Mouse (Mus musculus) left cerebral cortex, adult 11 months (tissue): ENCODE measurements around the gene Sdk1.

Experiments
- DNase-seq: peaks from one replicate; pipeline ENCODE4 v3.0.0; 2022; ENCODE audit warnings: low spot score

The Sdk1 gene

DNA sequence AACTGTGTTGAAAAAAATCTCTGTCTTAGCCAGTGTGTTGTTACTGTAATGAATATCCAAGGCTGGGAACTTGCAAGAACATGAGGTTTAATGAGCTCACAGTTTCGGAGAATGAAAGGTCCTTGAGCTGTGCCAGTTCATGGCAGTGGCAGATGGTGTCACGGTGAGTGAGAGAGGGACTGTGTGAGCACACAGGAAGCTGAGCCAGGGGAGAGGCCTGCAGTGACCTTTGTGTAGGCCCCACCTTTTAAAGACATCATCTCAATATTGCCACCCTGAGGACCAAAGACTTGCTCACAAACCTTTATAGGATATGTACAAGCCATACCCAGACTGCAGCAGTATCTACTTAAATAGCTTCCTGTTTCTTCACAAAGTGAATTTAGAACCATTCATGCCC is 656.2 kb downstream of the Sdk1 start:
- DNase-seq: no peak

- no peak for DNase-seq
These were observed 658.5 kb downstream of the Sdk1 start for GRCm38 (mm10) chr5:141899751-141900150.

DNA sequence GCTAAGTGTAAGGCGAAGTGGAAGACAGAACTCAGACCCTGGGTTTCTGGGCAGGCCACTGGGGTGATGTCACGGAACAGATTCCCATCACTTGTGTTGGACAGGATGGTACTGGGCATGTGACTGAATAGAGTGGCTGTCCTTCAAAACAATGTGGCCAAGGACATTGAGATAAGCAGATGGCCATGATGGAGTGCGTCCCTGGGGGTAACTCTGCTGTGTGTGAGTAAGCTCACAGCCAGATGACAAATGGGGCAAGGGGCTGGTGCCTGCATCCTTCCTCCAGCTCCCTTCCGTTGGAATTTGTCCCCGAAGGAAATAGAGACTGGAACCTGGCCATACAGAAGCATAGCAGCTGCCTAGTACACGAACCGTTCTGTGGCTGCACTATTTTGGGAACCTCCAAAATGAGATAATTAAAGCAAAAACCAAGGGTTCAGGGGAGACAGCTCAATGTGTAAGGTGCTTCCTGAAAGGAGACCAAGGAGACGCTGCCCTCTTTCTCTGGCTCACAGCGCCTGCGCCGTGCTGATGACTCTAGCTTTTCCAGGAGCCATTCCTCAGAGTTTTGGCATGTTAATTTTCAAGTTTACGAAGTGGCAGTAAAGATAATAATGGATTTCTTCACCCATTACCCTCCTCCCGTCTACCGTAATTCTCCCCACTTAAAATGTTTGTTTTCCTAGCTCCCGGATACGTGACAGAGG is 661.4 kb downstream of the Sdk1 start:
- no peak for DNase-seq

GRCm38 (mm10) chr5:141910444-141910843 is 669.2 kb downstream of the Sdk1 start:
- no peak for DNase-seq

DNA sequence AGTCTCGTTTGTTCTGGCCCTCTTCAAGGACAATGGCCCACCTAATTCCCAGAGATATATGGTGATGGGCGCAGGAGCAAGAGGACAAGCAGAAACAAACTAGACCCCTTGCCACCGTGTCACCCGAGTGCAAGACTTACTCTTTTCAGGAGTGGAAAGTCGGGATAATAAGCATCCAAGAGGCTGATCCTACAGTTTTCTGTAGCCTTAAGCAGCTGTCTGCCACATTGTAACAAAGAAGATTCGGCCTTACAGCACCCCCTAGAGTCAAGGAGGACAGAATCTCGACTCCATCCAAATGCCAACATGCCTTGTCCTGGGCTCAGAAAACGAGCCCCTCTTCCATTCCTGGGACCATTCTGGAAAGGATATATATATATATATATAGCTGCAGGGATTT is 669.6 kb downstream of the Sdk1 start:
- DNase-seq: no peak

GRCm38 (mm10) chr5:141912881-141913280 is 671.6 kb downstream of the Sdk1 start:
- no peak for DNase-seq

DNA sequence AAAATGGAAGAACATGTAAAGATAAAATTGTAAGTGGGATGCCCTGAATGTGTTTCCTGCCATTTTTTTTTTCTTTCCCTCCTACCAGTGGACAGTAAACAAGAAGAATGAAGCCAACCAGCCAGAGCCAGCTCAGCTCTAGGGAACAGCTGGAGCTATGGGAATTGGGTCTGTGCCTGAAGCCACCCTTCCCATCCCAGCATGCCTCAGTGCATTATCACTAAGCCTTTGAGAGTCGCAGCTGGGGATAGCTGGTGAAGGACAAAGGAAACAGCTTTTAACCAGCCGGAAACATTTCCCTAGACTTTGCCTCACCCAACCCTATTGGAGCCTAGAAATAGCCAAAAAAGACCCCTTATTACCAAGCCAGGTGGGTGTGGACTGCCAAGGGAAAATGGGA is 675.7 kb downstream of the Sdk1 start:
- no peak for DNase-seq

DNA sequence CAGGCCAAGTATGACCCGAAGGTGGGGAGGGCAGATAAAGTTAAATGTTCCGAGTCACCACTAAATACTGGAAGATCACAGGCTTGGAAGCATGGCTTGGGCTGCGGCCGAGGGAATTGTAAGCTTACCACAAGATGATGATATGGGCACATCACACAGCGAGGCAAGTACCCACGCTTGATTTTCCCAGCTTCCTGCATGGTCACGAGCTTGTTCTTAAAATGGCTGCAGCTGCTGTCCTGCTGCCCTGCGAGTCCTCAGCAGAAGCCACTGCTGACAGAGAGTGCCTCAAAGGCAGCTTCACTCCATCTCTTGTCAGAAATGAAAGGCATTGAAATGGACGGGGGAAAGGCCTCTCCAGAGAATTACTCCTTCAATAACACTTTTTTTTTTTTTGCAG is 697.7 kb downstream of the Sdk1 start:
- no peak for DNase-seq

- DNase-seq: no peak
These were observed 699.3 kb downstream of the Sdk1 start for GRCm38 (mm10) chr5:141940636-141941035.

DNA sequence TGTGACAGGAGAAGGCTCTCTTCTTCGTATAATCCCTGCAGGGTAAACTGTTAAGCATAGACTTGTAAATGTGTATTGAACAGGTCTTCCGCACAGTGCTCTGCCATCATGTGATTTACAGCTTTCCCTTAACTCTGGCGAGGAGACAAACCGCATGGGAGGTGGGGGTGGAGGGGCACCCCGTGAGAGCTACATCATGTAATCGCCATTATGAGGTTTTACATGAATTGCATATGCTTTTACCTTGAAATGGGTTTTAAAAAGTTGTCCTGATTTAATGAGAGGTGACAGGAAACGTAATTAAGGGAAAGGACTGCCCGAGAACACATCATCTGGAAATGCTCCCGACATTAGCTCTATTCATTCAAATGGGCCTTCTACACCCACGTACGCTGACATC is 709.5 kb downstream of the Sdk1 start:
- no peak for DNase-seq

DNA sequence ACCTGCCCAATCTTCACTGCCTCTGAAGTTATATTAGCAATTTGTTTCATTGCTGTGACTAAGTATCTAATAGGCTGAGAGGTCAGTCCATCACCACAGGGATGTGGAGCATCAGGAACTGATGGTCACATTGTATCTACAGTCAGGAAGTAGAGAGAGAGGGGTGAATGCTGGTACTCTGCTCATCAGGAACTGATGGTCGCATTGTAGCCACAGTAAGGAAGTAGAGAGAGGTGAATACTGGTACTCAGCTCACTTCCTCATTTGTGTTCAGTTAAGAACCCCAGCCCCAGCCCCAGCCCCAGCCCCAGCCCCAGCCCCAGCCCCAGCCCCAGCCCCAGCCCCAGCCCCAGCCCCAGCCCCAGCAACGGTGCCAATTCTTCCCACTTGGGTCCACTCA is 711.0 kb downstream of the Sdk1 start:
- DNase-seq: no peak

GRCm38 (mm10) chr5:141952708-141953490 is 711.6 kb downstream of the Sdk1 start:
- no peak for DNase-seq

GRCm38 (mm10) chr5:141971071-141971470 is 729.8 kb downstream of the Sdk1 start:
- no peak for DNase-seq

DNA sequence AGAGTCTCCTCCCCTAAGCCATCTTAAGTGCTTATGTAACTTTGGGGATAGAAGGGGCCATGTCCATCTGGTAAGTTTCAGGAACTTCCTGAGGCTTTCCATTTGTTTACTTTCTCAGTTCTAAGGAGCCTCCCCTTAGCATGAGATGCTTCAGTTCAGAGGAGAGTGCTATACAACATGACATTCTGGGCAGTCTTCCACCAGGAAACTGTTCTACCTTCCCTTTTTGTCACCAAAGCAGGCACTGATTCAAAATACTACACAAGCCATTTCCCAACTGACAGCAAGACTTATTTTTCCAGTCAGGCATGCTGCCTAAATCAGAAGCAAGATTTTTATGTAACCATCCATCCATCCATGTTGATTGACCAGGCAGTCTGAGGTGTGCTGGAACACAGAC is 738.2 kb downstream of the Sdk1 start:
- DNase-seq: no peak

DNA sequence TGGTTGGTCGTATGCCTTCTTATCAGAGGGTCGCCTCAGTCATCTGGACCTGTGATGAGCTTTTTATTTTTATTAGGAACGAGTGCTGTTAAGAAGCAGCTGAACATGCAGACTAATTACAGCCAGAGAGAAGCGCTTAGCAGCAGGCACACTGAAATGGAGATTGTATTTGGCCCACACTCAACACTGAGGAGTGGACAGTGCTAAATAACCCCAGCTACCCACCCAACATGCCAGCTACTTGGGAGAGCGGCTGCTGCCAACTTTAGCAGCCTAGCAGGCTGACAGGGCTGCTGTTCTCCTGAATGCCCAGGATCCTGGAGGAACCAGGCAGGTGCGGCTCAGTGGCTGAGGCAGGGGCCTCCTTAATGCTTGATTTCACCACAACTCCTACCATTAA is 739.5 kb downstream of the Sdk1 start:
- DNase-seq: no peak

DNA sequence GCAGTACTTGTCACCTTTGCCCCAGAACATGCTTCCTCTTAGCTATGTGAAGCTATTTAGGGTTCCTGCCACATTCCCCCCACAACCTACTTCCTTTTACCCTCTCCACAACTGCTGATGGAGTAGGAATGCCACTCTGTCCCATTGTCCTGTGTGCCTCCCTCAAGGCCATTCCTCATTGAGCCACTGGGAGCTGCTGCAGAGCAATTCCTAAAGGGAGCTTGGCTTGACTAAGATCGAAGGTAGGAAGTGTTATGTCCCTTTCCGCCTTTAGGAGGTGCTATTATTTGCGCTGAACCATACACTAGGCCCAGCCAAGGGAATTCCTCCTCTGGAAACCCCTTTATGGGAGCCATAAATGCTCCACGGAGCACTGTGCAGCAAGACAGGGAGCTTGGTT is 743.0 kb downstream of the Sdk1 start:
- DNase-seq: no peak

DNA sequence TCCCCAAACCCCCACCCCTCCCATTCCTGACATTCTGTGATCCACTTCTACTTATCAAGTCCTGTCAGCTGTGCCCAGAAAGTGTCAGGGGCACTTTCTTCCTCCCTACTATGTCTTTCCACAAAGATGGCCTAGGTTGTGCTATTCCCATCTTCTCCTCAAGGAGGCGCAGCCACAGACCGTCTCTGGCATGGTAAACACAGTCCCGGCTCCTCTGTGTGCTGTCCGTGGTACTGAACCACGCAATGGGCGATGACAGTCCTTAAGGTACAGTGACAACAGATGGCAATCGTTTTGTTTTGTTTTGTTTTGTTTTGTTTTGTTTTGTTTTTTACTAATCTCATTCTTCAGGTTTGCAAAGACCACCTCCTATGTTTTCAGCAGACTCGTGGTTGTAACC is 743.7 kb downstream of the Sdk1 start:
- no peak for DNase-seq

DNA sequence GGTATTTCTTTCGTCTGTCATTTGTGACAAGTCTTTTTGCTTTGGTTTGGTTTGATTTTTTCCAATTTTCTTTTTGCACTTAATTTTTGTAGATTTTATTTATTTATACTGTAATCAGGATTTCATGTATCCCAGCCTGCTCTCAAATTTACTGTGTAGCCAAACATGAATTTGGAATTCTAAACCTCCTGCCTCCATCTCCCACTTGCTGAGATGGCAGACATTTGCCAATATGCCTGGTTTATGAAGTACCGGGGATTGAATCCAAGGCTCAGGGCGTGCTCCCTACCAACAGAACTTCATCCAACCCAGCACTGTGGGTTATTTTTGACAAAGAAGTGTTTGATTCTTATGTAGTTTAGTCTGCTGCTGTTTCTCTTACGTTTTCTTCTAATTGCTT is 744.3 kb downstream of the Sdk1 start:
- no peak for DNase-seq

DNA sequence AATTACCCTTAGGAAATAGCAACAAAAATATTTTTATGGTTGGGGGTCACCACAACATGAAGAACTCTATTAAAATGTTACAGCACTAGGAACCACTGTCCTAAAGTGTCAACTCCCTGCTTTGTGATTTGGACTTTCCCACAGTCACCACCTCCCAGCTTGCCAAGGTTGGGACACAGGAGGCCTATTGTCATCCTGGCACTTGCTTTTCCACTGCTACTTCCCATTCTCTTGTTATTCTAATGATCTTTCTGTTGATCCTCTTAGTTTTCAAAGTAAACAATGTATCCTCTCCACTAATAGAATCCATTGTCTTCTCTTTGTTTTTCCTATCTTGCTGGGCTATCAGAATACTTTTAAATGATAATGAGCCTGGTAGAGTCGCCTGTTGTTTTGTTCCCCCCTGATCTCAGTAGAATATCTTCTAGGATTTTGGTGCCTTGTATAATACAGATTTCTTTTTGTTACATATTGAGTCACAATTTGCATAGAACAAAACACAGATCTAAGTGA is 746.1 kb downstream of the Sdk1 start:
- no peak for DNase-seq

- no peak for DNase-seq
These were observed 747.4 kb downstream of the Sdk1 start for GRCm38 (mm10) chr5:141988685-141989084.

DNA sequence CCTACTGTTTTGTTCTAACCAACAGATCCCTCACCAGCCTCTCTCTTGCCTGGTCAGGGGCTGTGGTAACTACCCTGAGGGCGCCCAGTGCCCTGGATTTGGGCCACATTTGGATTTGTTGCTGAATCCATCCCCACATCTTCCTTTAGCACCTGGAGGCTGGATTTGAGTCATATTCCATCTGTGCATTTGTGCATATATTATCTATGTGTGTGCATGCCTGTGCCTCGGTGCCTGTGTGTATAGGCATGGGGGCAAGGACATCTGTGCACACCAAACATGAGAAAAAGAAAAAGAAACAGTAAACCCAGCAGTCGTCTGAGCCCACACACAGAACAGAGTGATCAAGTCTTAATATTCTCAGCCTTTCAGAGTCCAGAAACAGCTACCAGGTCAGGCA is 752.9 kb downstream of the Sdk1 start:
- DNase-seq: no peak

- DNase-seq: no peak
These were observed 759.0 kb downstream of the Sdk1 start for GRCm38 (mm10) chr5:142000247-142000646.

DNA sequence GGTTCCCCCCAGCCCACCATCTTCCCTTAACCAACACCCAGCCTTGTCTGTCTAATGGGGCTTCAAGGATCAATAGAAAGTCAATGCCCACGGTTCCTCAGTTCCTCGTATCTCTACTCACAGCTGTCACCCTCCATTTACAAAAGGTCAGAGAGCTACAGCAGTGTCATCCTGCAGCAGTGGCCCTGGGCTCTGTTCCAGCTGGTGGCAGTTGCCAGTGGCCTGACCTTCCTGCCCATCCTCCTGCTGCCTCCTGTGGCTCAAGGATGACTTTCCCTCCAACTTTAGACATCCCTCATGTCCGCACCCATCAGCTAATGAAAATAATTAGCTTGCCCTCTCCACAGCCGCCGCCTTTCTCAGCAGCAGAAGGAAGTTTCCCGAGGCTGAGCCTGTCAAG is 759.8 kb downstream of the Sdk1 start:
- DNase-seq: no peak

- DNase-seq: no peak
These were observed 760.7 kb downstream of the Sdk1 start for GRCm38 (mm10) chr5:142001973-142002372.
